Mouse (Mus musculus) heart, embryonic 13.5 days (tissue): ENCODE data around the gene Hadha. TPM values are rescaled to one million over a fixed set of nuclear protein-coding genes. Genes with fewer than 3 reads are reported as not detected.
A peak's percentile ranks its signal among the peaks of the same experiment; 100 is the strongest.

Source experiments
- ATAC-seq: fragments of 200-750 bp; cut with Nextera tagmentation; 2 replicates; pipeline ENCODE4 v1.8.0; 2017; ENCODE audit warnings: moderate TSS enrichment; ENCODE audit not compliant: insufficient number of reproducible peaks, low FRiP score, low TSS enrichment; ENCODE audit errors: extremely low read depth
- H3K27ac ChIP-seq: fragments of 300-500 bp; sonication (generic); replicated peaks from 2 replicates; pipeline ENCODE4 v1.5.1; 2015; ENCODE audit warnings: moderate library complexity, mild to moderate bottlenecking, inconsistent platforms
- H3K27me3 ChIP-seq: fragments of 300-500 bp; sonication (generic); replicated peaks from 2 replicates; pipeline ENCODE4 v1.6.1; 2015; ENCODE audit warnings: mild to moderate bottlenecking, inconsistent platforms
- H3K36me3 ChIP-seq: fragments of 300-500 bp; sonication (generic); 2 replicates; pipeline ENCODE4 v1.6.1; 2015; ENCODE audit warnings: mild to moderate bottlenecking, inconsistent platforms
- H3K4me1 ChIP-seq: fragments of 300-500 bp; sonication (generic); 2 replicates; pipeline ENCODE4 v1.6.1; 2015; ENCODE audit warnings: inconsistent platforms
- H3K4me2 ChIP-seq: fragments of 300-500 bp; sonication (generic); 2 replicates; pipeline ENCODE4 v1.6.1; 2015; ENCODE audit warnings: inconsistent platforms, mild to moderate bottlenecking, moderate library complexity
- H3K4me3 ChIP-seq: fragments of 300-500 bp; sonication (generic); 2 replicates; pipeline ENCODE4 v1.5.1; 2015; ENCODE audit warnings: moderate library complexity, mild to moderate bottlenecking, inconsistent platforms
- H3K9ac ChIP-seq: fragments of 300-500 bp; sonication (generic); 2 replicates; pipeline ENCODE4 v1.6.1; 2015; ENCODE audit warnings: inconsistent platforms, mild to moderate bottlenecking, moderate library complexity
- H3K9me3 ChIP-seq: fragments of 300-500 bp; sonication (generic); 2 replicates; pipeline ENCODE4 v1.6.1; 2016; ENCODE audit warnings: inconsistent platforms
- WGBS: fragments of 180-500 bp; shearing (Covaris S2); methylation state at CpG from one replicate; pipeline ENCODE4 v1.1.7; 2015; ENCODE audit warnings: mixed read lengths; 5-methylcytosine and 5-hydroxymethylcytosine counted together
- polyA plus RNA-seq: library from polyadenylated mRNA; unstranded; fragments of >200 nt; fragmentation: Nextera tagmentation; extraction: Ambion mirVana; gene quantifications from 2 replicates; pipeline ENCODE4 v1.2.1, GENCODE M21; 2015

The Hadha gene
- polyA plus RNA-seq, 1 experiment from 2014 or later = 212 TPM

GRCm38 (mm10) chr5:30172931-30173692, 18.1 kb upstream of the Hadha start:
- peak overlapping the region; percentile 92 for H3K27ac ChIP-seq
- no peak overlapping the region for H3K4me2 ChIP-seq

DNA sequence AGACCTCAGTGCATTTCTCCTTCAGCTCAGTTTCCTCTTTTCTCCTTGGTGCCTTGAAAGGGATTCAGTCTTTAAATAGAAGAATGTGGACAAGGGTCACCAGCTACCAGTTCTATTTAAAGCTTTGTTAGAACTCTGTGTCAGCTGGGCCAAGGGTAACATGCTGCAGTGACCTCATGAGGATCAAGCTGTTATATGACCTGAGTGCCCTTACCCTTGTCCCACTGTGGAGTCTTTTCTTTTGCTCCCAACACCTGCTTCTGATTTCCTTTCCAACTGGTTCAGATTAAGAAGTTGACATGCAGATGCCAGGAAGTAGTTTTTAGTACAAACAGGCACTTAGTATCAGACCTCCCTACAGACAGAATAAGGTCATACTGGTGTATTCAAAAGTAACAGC, 17.2 kb upstream of the Hadha start:
- peak overlapping the region; percentile 92 for H3K27ac ChIP-seq
- peaks cover 33% of the 10 kb centered on the region for H3K4me1 ChIP-seq
- peak overlapping the region; percentile 33 for H3K4me2 ChIP-seq
- H3K27me3 ChIP-seq = no peaks in the 10 kb centered on the region
- H3K9me3 ChIP-seq = no peaks in the 10 kb centered on the region
- H3K36me3 ChIP-seq = peaks cover 88% of the 10 kb centered on the region
- ATAC-seq = no peak
- peak overlapping the region; percentile 53; the same call in 1 of the 2 replicates for H3K9ac ChIP-seq
- H3K4me3 ChIP-seq = no peak overlapping the region

More at GRCm38 (mm10) chr5:30172931-30173692, 18.1 kb upstream of the Hadha start:
- WGBS = 54% methylated on average over 20 of the region's 20 CpGs
- Histone ChIP-seq H3K4me1 (peaks cover 33% of the 10 kb centered on the region), H3K36me3 (peaks cover 91% of the 10 kb centered on the region), H3K27me3 (no peaks in the 10 kb centered on the region), H3K9me3 (no peaks in the 10 kb centered on the region), H3K4me3 (no peak overlapping the region), H3K9ac (0 out of 2 replicates have a peak overlapping the region, but pooled peaks have one; percentile 53)
- no peak for ATAC-seq

DNA sequence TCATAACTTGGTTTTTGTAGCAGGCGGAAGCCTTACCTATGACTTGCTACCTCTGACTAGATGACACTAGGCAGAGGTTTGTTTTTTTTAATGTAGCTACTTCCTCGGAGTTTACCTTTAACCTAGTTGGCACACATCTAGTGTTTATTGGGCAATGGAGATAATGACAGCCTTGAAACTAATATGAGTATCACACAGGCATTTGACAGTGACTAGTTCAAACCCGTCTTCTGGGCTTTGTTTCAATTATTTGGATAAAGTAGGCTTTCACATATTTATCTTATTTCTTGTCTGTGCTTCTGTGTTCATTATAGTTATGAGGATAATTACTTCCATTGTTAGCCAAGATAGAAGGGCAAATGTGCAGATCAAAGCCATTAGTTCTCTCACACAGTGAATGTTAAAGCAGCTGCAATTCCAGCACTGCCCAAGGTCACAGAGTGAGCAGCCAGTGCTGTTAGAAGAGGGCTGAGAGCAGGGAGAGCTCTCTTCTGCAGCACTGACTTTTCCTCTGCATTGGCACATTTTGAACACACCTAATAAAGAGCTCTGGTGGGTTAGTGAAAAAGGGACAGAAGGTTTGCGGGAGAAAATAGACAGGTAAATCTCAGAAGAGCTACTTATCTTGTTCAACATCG, 15.5 kb upstream of the Hadha start:
- H3K4me2 ChIP-seq = no peak overlapping the region
- WGBS = 72% methylated on average over 5 of the region's 5 CpGs
- H3K36me3 ChIP-seq = peaks cover 87% of the 10 kb centered on the region
- no peaks in the 10 kb centered on the region for H3K27me3 ChIP-seq
- H3K4me3 ChIP-seq = no peak overlapping the region
- peak overlapping the region; percentile 60 for H3K27ac ChIP-seq
- no peak overlapping the region for H3K9ac ChIP-seq
- H3K9me3 ChIP-seq = no peaks in the 10 kb centered on the region
- H3K4me1 ChIP-seq = peaks cover 37% of the 10 kb centered on the region
- no peak for ATAC-seq

DNA sequence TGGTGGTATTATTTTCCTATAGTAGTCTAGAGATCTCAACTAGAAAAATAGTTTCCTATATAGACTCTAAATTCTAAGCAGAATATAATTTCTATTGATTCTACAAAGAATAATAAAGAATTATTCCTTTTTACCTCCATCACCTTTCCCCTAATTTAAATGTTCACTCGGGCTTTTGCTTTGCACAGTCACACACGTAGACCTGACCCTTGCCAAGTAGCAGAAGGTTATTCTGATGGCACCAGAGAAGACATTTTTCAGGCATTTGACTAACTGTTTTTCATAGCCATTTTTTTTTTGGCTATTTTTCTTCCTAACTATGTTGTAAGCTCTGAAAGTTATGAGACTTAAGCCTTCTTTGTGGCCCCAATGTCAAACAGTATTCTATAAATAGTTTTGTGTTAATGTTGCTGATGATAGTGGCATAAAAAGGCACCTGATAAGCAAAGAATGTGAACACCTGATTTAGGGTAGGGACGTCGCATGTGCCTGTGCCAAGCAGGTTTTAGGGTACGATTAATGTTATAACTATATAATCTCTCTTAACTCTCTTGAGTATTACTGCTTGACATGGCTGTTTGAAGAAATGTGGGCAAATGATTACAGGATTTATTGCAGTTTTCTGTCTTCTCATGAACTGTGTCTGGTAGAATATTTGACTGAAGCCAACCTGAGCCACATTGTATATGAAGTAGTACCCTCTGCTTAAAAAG, 10.4 kb upstream of the Hadha start:
- Histone ChIP-seq H3K4me1 (peaks cover 23% of the 10 kb centered on the region), H3K9ac (no peak overlapping the region), H3K36me3 (peaks cover 65% of the 10 kb centered on the region), H3K27me3 (no peaks in the 10 kb centered on the region), H3K27ac (peak overlapping the region; percentile 64), H3K4me2 (peak overlapping the region; percentile 44), H3K9me3 (no peaks in the 10 kb centered on the region), H3K4me3 (no peak overlapping the region)
- ATAC-seq = no peak
- 52% methylated on average over 5 of the region's 5 CpGs for WGBS

DNA sequence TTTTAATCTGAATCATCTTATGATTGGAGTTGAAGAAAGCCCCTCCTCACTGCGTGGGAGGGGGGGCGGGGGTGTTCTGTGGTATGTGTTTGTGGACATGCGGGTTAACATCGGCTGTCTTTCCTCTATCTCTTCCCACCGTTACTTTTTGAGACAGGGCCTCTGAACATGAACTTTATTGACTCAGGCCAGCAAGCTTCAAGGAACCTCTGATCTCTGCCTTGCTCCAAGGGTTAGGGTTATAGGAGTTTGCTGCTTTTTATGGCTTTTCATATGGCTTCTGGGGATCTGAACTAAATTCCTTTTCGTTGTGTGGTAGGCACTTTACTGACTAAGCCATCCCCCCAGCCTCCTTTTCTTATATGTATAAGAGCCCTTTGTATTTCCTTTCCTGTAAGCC, 7.4 kb upstream of the Hadha start:
- Histone ChIP-seq H3K27me3 (no peaks in the 10 kb centered on the region), H3K4me2 (no peak overlapping the region), H3K9ac (no peak overlapping the region), H3K4me1 (peaks cover 37% of the 10 kb centered on the region), H3K27ac (no peak overlapping the region), H3K4me3 (no peak overlapping the region), H3K9me3 (no peaks in the 10 kb centered on the region), H3K36me3 (peaks cover 42% of the 10 kb centered on the region)
- no peak for ATAC-seq
- 64% methylated on average over 6 of the region's 6 CpGs for WGBS

GRCm38 (mm10) chr5:30161836-30162235, 6.9 kb upstream of the Hadha start:
- peaks cover 41% of the 10 kb centered on the region for H3K36me3 ChIP-seq
- no peaks in the 10 kb centered on the region for H3K27me3 ChIP-seq
- WGBS = 90% methylated on average over 1 of the region's 1 CpGs
- H3K4me3 ChIP-seq = no peak overlapping the region
- peaks cover 39% of the 10 kb centered on the region for H3K4me1 ChIP-seq
- H3K9me3 ChIP-seq = no peaks in the 10 kb centered on the region
- ATAC-seq = no peak
- H3K4me2 ChIP-seq = no peak overlapping the region
- no peak overlapping the region for H3K27ac ChIP-seq
- H3K9ac ChIP-seq = no peak overlapping the region

GRCm38 (mm10) chr5:30159601-30160000, 4.6 kb upstream of the Hadha start:
- Histone ChIP-seq H3K27ac (no peak overlapping the region), H3K36me3 (peaks cover 20% of the 10 kb centered on the region), H3K27me3 (no peaks in the 10 kb centered on the region), H3K4me1 (peaks cover 36% of the 10 kb centered on the region), H3K9me3 (no peaks in the 10 kb centered on the region), H3K4me2 (no peak overlapping the region), H3K9ac (no peak overlapping the region), H3K4me3 (no peak overlapping the region)
- 45% methylated on average over 6 of the region's 6 CpGs for WGBS
- ATAC-seq = no peak

DNA sequence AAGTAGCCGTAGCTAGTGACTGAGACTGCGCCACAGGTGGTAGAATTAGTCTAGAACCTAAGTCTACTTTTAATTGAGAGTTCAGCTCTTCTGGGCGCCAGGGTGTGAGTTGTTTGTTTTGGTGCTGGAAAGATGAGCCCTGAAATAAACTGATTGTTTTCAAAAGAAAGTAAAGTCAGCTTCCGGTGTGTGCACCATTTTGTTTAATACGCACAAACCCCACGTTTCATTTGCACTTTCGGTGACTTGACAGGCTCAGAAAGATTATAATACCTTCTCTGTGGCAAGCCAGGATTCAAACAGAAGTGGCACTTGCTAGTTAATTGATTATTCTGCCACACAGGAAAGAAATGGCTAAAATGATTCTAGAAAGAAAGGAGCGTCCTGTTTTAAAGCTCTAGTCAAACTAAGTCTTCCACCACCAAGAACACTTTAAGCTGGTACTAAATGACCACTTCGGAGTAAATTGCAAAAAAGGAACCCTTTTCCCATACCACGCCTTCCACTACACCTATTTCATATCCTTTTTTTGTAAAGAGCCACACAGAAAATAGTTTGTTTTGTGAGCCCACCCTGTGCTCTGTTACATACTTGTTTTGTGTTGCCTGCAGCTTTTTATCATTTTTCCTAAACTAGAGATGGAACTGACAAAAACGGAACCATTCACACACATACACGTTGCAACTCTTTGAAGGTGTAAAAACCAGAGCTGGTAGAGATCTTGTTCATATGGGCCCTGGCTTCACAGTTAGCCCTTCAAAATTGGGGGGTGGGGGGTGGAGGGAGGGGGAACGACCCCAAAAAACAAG, 1.1 kb upstream of the Hadha start:
- peak overlapping the region; percentile 99 for H3K9ac ChIP-seq
- no peaks in the 10 kb centered on the region for H3K27me3 ChIP-seq
- H3K4me3 ChIP-seq = peak overlapping the region; percentile 97
- H3K27ac ChIP-seq = peak overlapping the region; percentile 94
- peaks cover 59% of the 10 kb centered on the region for H3K4me1 ChIP-seq
- peaks cover 8% of the 10 kb centered on the region for H3K36me3 ChIP-seq
- WGBS = 25% methylated on average over 13 of the region's 13 CpGs
- peak overlapping the region; percentile 85 for H3K4me2 ChIP-seq
- no peak for ATAC-seq
- no peaks in the 10 kb centered on the region for H3K9me3 ChIP-seq

DNA sequence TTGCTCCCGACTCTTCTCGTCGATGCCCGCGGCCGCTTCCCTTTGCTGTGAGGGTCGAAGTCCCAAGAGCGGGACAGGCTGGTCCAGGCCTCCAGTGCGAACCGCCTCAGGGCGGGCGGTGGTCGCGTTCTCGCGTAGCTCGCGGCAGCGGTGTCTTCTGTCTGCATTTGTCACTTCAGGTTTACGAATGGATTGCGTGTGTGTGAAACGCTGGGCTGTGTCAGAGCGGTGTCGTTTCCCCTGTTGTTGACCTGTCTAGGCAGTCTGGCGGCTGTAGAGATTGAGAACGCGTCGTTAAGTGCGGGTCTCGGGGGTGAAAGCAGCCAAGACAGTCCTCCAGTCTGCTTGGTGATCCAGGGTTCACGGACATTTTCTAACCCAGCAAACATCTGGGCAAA, 432 bp upstream of the Hadha start:
- under 1% methylated on average over 31 of the region's 31 CpGs for WGBS
- peaks cover 57% of the 10 kb centered on the region for H3K4me1 ChIP-seq
- H3K36me3 ChIP-seq = peaks cover 5% of the 10 kb centered on the region
- H3K27me3 ChIP-seq = no peaks in the 10 kb centered on the region
- H3K4me2 ChIP-seq = peak overlapping the region; percentile 85
- H3K9me3 ChIP-seq = no peaks in the 10 kb centered on the region
- peak; percentile 28; the same call in 1 of the 2 replicates for ATAC-seq
- H3K4me3 ChIP-seq = peak overlapping the region; percentile 97
- H3K27ac ChIP-seq = peak overlapping the region; percentile 94
- H3K9ac ChIP-seq = peak overlapping the region; percentile 99

GRCm38 (mm10) chr5:30154013-30154412, 949 bp downstream of the Hadha start:
- Histone ChIP-seq H3K4me1 (peaks cover 54% of the 10 kb centered on the region), H3K9ac (peak overlapping the region; percentile 99), H3K27me3 (no peaks in the 10 kb centered on the region), H3K9me3 (no peaks in the 10 kb centered on the region), H3K4me3 (peak overlapping the region; percentile 97), H3K36me3 (peaks cover 11% of the 10 kb centered on the region; the same call in 1 of the 2 replicates), H3K27ac (peak overlapping the region; percentile 94), H3K4me2 (peak overlapping the region; percentile 85)
- ATAC-seq = no peak
- 25% methylated on average over 4 of the region's 4 CpGs for WGBS

DNA sequence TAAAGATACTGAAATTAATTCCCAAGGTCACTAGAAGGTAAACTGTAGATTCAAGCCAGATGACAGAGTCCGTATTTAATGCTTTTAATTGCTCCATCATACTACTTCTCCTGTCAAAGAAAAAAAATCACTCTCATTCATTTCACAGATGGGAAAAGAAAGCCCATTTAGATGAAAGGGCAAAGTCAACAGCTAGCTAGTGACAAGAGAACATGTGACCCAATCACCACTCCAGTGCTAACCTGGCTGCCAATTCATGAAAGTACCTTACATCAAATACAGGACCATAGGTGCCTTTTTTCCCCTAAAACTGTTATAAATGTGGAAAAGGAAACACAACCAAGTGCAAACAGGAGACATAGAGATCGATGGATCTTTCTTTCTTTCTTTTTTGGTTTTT, 1.7 kb downstream of the Hadha start:
- H3K9ac ChIP-seq = no peak overlapping the region
- ATAC-seq = no peak
- H3K27me3 ChIP-seq = no peaks in the 10 kb centered on the region
- peaks cover 49% of the 10 kb centered on the region for H3K4me1 ChIP-seq
- H3K36me3 ChIP-seq = peaks cover 17% of the 10 kb centered on the region; the same call in 1 of the 2 replicates
- 88% methylated on average over 2 of the region's 2 CpGs for WGBS
- no peak overlapping the region for H3K27ac ChIP-seq
- H3K9me3 ChIP-seq = no peaks in the 10 kb centered on the region
- peak overlapping the region; percentile 85 for H3K4me2 ChIP-seq
- peak overlapping the region; percentile 97; the same call in 1 of the 2 replicates for H3K4me3 ChIP-seq
